Mouse (Mus musculus) thymus, adult 2 months (tissue): ENCODE measurements around the gene Sik3. TPM values are rescaled to one million over a fixed set of nuclear protein-coding genes. Genes with fewer than 3 reads are reported as not detected.

ENCODE experiments used
- DNase-seq: peaks from one replicate; pipeline ENCODE4 v3.0.0; 2021
- H3K27ac ChIP-seq: fragments of 200-500 bp; 2 replicates; pipeline ENCODE4 v1.5.1; 2012; ENCODE audit warnings: low read length, control low read depth; ENCODE audit not compliant: control insufficient read depth, insufficient read depth
- H3K27me3 ChIP-seq: fragments of 200-500 bp; 2 replicates; pipeline ENCODE4 v1.6.1; 2012; ENCODE audit warnings: mild to moderate bottlenecking, low read length, moderate library complexity, mixed read lengths; ENCODE audit not compliant: control insufficient read depth, insufficient read depth
- H3K36me3 ChIP-seq: fragments of 200-500 bp; 2 replicates; pipeline ENCODE4 v1.6.1; 2012; ENCODE audit warnings: mild to moderate bottlenecking, low read length, moderate library complexity; ENCODE audit not compliant: control insufficient read depth, insufficient read depth
- H3K4me1 ChIP-seq: fragments of 200-500 bp; replicated peaks from 2 replicates; pipeline ENCODE4 v1.6.1; 2012; ENCODE audit warnings: low read length; ENCODE audit not compliant: control insufficient read depth, insufficient read depth
- H3K4me3 ChIP-seq: fragments of 200-500 bp; 2 replicates; pipeline ENCODE4 v1.5.1; 2012; ENCODE audit warnings: mild to moderate bottlenecking, low read length, control low read depth, moderate library complexity; ENCODE audit not compliant: control insufficient read depth, insufficient read depth
- CTCF ChIP-seq: fragments of 200-500 bp; IDR thresholded peaks from 2 replicates; pipeline ENCODE4 v1.5.1; 2012; ENCODE audit warnings: mild to moderate bottlenecking, control low read depth, low read length, moderate library complexity, borderline replicate concordance; ENCODE audit not compliant: control insufficient read depth, poor library complexity, insufficient read depth; ENCODE audit errors: extremely low read depth
- POLR2A ChIP-seq: fragments of 200-500 bp; IDR thresholded peaks from 2 replicates; pipeline ENCODE4 v1.6.1; 2012; ENCODE audit warnings: mild to moderate bottlenecking, low read length, control low read depth, moderate library complexity; ENCODE audit not compliant: control insufficient read depth, poor library complexity, insufficient read depth; ENCODE audit errors: extremely low read depth
- WGBS: fragments of 180-500 bp; shearing (Covaris S2); methylation state at CpG from one replicate; pipeline ENCODE4 v1.1.7; 2018; 5-methylcytosine and 5-hydroxymethylcytosine counted together
- polyA plus RNA-seq: library from polyadenylated mRNA; depleted of rRNA; stranded (reverse); fragments of >200 nt; gene quantifications from 2 replicates; pipeline ENCODE4 v1.2.3, GENCODE M21; 2012

Sik3 gene
- polyA plus RNA-seq, 1 experiment: 29.4 TPM

DNA sequence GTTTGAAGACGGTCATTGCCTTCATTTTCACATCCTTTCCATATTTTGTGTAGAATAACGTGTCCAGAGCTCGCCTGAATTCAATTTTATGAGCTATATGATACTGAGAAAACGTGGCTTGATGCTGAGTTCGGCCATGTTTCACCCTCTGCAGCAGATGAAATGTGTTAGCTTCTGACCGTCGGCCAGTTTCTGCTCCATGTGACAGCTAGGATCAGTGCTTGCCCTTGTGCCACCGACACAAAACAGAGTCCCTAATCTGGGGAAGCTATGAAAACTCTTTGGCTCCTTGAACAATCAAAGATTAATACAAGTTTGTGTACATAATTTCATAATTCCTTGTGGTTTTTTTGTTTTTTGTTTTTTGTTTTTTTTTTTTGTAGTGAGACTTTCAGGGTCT, 178.6 kb downstream of the Sik3 start:
- 90% methylated on average over 8 of the region's 8 CpGs for WGBS
- H3K27ac ChIP-seq: no peak overlapping the region
- H3K4me3 ChIP-seq: no peak overlapping the region
- no peaks in the 10 kb centered on the region for H3K27me3 ChIP-seq
- H3K4me1 ChIP-seq: no peaks in the 10 kb centered on the region
- peaks cover 16% of the 10 kb centered on the region for H3K36me3 ChIP-seq
- TF ChIP-seq CTCF: no peak
- no peak for TF ChIP-seq POLR2A
- DNase-seq: no peak

DNA sequence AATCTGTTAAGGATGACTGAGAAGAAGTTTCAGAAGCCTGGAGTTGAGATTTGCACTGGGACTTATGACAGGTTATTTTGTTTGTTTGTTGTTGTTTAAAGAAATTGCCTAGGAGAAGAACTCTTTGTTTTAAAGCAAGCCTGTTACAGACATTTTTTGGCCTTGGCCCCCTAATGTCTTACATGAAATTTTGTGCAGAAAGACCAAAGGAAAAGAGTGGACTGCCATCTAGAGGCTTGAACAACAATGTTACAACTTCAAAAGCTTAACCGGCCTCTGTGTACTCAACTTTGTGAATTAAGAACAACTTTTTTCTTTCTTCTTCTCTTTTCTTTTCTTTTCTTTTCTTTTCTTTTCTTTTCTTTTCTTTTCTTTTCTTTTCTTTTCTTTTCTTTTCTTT, 179.0 kb downstream of the Sik3 start:
- H3K36me3 ChIP-seq: peaks cover 18% of the 10 kb centered on the region

DNA sequence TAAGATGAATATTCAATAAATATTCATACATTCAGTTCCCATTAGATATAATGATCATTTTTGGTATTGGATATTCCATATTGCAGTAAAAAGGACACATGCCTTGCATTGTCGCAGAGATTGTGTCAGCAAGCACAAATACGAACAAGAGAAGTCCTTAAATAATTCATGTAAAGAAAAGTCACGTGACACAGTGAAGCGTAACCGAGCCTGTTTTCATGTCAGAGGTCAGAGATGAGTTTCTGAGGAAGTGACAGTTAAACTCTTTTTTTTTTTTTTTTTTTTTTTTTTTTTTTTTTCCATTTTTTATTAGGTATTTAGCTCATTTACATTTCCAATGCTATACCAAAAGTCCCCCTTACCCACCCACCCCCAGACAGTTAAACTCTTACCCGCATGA, 180.0 kb downstream of the Sik3 start:
- Histone ChIP-seq H3K27me3 (no peaks in the 10 kb centered on the region), H3K4me1 (no peaks in the 10 kb centered on the region), H3K27ac (no peak overlapping the region), H3K36me3 (peaks cover 27% of the 10 kb centered on the region), H3K4me3 (no peak overlapping the region)
- no peak for DNase-seq
- TF ChIP-seq CTCF (no peak), POLR2A (no peak)
- 90% methylated on average over 6 of the region's 6 CpGs for WGBS

More for the DNA sequence above, 179.0 kb downstream of the Sik3 start:
- WGBS: 33% methylated on average over 1 of the region's 1 CpGs
- Histone ChIP-seq H3K27me3 (no peaks in the 10 kb centered on the region), H3K27ac (no peak overlapping the region), H3K4me1 (no peaks in the 10 kb centered on the region), H3K4me3 (no peak overlapping the region)
- DNase-seq: no peak
- TF ChIP-seq POLR2A (no peak), CTCF (no peak)

DNA sequence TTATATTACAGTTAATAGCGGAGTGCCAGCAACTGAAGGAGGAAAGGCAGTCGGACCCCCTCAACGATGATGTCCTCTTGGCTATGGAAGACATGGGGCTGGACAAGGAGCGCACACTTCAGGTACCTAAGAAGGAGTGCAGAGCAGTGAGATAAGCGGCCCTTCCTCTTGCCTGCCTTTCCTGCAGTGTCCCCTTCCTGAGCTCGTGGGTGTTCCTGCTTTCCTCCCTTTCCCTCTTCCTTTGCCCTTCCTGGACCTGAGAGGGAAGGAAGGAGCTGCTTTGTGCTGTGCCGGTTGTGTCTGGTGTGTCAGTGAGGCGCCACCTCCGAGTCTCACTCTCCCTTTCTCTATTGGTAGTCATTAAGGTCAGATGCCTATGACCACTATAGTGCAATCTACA, 182.2 kb downstream of the Sik3 start:
- Histone ChIP-seq H3K27me3 (no peaks in the 10 kb centered on the region), H3K36me3 (peaks cover 41% of the 10 kb centered on the region), H3K4me3 (no peak overlapping the region), H3K4me1 (no peaks in the 10 kb centered on the region), H3K27ac (no peak overlapping the region)
- no peak for DNase-seq
- TF ChIP-seq CTCF (no peak), POLR2A (no peak)
- 93% methylated on average over 9 of the region's 9 CpGs for WGBS

DNA sequence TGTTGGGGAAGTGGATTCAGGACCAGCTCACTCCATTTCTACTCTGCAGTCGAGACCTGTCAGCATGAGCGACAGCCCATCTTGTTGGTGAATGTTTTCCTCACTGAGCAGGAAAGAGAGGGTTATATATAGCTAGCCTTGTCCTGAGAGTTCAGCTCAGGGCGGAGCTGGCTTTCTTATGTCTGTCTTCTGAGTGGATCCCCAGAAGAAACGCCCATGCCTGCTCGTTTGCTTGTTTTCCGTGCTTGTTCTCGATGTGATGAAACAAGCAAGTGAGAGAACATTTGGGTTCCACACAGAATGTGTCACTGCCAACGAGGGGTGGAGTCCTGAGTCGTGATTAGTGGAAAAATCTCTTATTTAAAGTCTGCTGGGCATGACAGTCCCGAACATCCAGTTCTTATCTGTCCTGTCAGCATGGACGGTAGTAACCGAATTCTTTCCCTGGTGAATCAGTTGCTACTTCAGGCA, 184.1 kb downstream of the Sik3 start:
- Histone ChIP-seq H3K27me3 (no peaks in the 10 kb centered on the region), H3K27ac (no peak overlapping the region), H3K36me3 (peaks cover 54% of the 10 kb centered on the region), H3K4me1 (no peaks in the 10 kb centered on the region), H3K4me3 (no peak overlapping the region)
- no peak for TF ChIP-seq CTCF
- TF ChIP-seq POLR2A: no peak
- WGBS: 90% methylated on average over 12 of the region's 12 CpGs
- no peak for DNase-seq

DNA sequence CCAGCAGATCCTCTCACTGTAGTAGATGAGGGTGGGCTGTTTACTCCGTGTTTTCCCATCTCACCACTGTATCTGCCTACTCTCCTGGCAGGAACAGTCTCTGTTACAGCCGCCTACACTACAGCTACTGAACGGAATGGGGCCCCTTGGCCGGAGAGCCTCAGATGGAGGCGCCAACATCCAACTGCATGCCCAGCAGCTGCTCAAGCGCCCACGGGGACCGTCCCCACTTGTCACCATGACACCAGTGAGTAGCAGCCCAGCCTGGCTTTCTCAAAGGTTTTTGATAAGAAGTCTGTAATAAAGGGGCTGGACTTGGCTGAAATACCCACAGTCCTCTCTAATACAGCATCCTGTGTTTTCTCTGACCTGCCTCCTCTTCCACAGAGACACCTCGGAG, 185.8 kb downstream of the Sik3 start:
- 96% methylated on average over 9 of the region's 9 CpGs for WGBS
- TF ChIP-seq CTCF: no peak
- no peak for TF ChIP-seq POLR2A
- Histone ChIP-seq H3K27me3 (no peaks in the 10 kb centered on the region), H3K4me1 (peaks cover 3% of the 10 kb centered on the region; the same call in 1 of the 2 replicates), H3K27ac (no peak overlapping the region), H3K36me3 (peaks cover 63% of the 10 kb centered on the region), H3K4me3 (no peak overlapping the region)
- DNase-seq: no peak

DNA sequence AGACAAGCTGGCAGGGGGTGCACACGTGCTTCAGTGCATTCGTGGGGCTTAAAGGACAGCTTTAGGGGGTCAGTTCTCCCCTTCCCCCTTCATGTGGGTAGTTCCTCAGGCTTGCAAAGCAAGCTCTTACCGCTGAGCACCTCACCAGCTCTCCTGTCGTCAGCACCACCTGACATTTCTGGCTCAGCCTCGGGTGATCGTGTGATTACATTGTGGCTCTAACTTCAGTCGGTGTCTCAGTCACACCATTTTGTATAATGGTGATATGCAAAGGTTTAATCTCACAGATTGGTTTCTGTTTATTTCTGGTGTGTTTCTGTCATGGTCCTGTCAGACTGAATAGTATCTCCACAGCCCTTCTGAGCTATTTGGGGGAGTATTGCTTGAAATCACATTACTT, 186.3 kb downstream of the Sik3 start:
- no peak for DNase-seq
- no peak overlapping the region for H3K27ac ChIP-seq
- H3K4me1 ChIP-seq: peaks cover 3% of the 10 kb centered on the region; the same call in 1 of the 2 replicates
- TF ChIP-seq CTCF (no peak), POLR2A (no peak)
- no peak overlapping the region for H3K4me3 ChIP-seq
- peaks cover 63% of the 10 kb centered on the region for H3K36me3 ChIP-seq
- 91% methylated on average over 7 of the region's 7 CpGs for WGBS
- no peaks in the 10 kb centered on the region for H3K27me3 ChIP-seq
